Mouse (Mus musculus) liver, embryonic 12.5 days (tissue): Measurements from ENCODE around the gene Gm5294. TPM values are rescaled to one million over a fixed set of nuclear protein-coding genes. Genes with fewer than 3 reads are reported as not detected.

Experiments used
- ATAC-seq: fragments of 200-750 bp; cut with Nextera tagmentation; 2 replicates; pipeline ENCODE4 v1.8.0; 2017; ENCODE audit warnings: moderate number of reproducible peaks, mild to moderate bottlenecking, moderate library complexity
- H3K27ac ChIP-seq: fragments of 300-500 bp; sonication (generic); 2 replicates; pipeline ENCODE4 v1.5.1; 2016; ENCODE audit warnings: mild to moderate bottlenecking
- H3K27me3 ChIP-seq: fragments of 300-500 bp; sonication (generic); replicated peaks from 2 replicates; pipeline ENCODE4 v1.6.1; 2016; ENCODE audit warnings: mild to moderate bottlenecking, moderate library complexity
- H3K36me3 ChIP-seq: fragments of 300-500 bp; sonication (generic); 2 replicates; pipeline ENCODE4 v1.6.1; 2016; ENCODE audit warnings: mild to moderate bottlenecking, moderate library complexity
- H3K4me1 ChIP-seq: fragments of 300-500 bp; sonication (generic); 2 replicates; pipeline ENCODE4 v1.6.1; 2016
- H3K4me2 ChIP-seq: fragments of 300-500 bp; sonication (generic); 2 replicates; pipeline ENCODE4 v1.6.1; 2016; ENCODE audit warnings: mild to moderate bottlenecking, moderate library complexity
- H3K4me3 ChIP-seq: fragments of 300-500 bp; sonication (generic); 2 replicates; pipeline ENCODE4 v1.5.1; 2016; ENCODE audit warnings: mild to moderate bottlenecking, moderate library complexity
- H3K9ac ChIP-seq: fragments of 300-500 bp; sonication (generic); 2 replicates; pipeline ENCODE4 v1.6.1; 2016; ENCODE audit warnings: mild to moderate bottlenecking, moderate library complexity
- H3K9me3 ChIP-seq: fragments of 300-500 bp; sonication (generic); replicated peaks from 2 replicates; pipeline ENCODE4 v1.6.1; 2016; ENCODE audit warnings: mild to moderate bottlenecking, moderate library complexity
- WGBS: fragments of 180-500 bp; shearing (Covaris S2); methylation state at CpG from one replicate; pipeline ENCODE4 v1.1.7; 2016; ENCODE audit not compliant: insufficient replicate concordance; 5-methylcytosine and 5-hydroxymethylcytosine counted together
- polyA plus RNA-seq: library from polyadenylated mRNA; unstranded; fragments of >200 nt; fragmentation: Nextera tagmentation; extraction: Ambion mirVana; gene quantifications from 2 replicates; pipeline ENCODE4 v1.2.1, GENCODE M21; 2016

Gm5294 gene
- polyA plus RNA-seq, result not detected in 2 replicates

- peaks cover 63% of the 10 kb centered on the region for H3K27me3 ChIP-seq
- no peak within 1 kb of the TSS for H3K9ac ChIP-seq
- peak within 1 kb of the TSS; percentile 16 for H3K4me3 ChIP-seq
- 8% methylated on average over 21 of the region's 21 CpGs for WGBS
- no peaks in the 10 kb centered on the region for H3K36me3 ChIP-seq
- H3K4me2 ChIP-seq, result peak within 1 kb of the TSS; percentile 41
- no peaks in the 10 kb centered on the region for H3K9me3 ChIP-seq
- no peak for ATAC-seq
- no peaks in the 10 kb centered on the region for H3K4me1 ChIP-seq
- no peak within 1 kb of the TSS for H3K27ac ChIP-seq
These were observed at the start of gene Gm5294 for GRCm38 (mm10) chr5:138819780-138820179. Gm5294 (plus strand) TSS chr5:138820080.

GRCm38 (mm10) chr5:138775096-138775495 lies 44.8 kb upstream of the Gm5294 start:
- no peak overlapping the region for H3K4me2 ChIP-seq
- H3K27me3 ChIP-seq, result no peaks in the 10 kb centered on the region
- 73% methylated on average over 5 of the region's 5 CpGs for WGBS
- H3K9ac ChIP-seq, result no peak overlapping the region
- no peak overlapping the region for H3K27ac ChIP-seq
- no peak for ATAC-seq
- 0 out of 2 replicates have a peak, but pooled peaks cover 2% of the 10 kb centered on the region for H3K36me3 ChIP-seq
- no peak overlapping the region for H3K4me3 ChIP-seq
- H3K9me3 ChIP-seq, result no peaks in the 10 kb centered on the region
- H3K4me1 ChIP-seq, result no peaks in the 10 kb centered on the region

- no peak overlapping the region for H3K9ac ChIP-seq
- H3K27me3 ChIP-seq, result no peaks in the 10 kb centered on the region
- no peak overlapping the region for H3K27ac ChIP-seq
- WGBS, result 33% methylated on average over 1 of the region's 1 CpGs
- no peak overlapping the region for H3K4me3 ChIP-seq
- H3K9me3 ChIP-seq, result no peaks in the 10 kb centered on the region
- H3K36me3 ChIP-seq, result 0 out of 2 replicates have a peak, but pooled peaks cover under 1% of the 10 kb centered on the region
- H3K4me2 ChIP-seq, result no peak overlapping the region
- peak; percentile 49; the same call in 1 of the 2 replicates for ATAC-seq
- no peaks in the 10 kb centered on the region for H3K4me1 ChIP-seq
These were observed 43.5 kb upstream of the Gm5294 start for GRCm38 (mm10) chr5:138776346-138776745.

- no peak for ATAC-seq
- Histone ChIP-seq H3K27me3 (no peaks in the 10 kb centered on the region), H3K27ac (no peak overlapping the region)
These were observed 41.0 kb upstream of the Gm5294 start for GRCm38 (mm10) chr5:138778731-138779463.

GRCm38 (mm10) chr5:138779655-138780054 lies 40.2 kb upstream of the Gm5294 start:
- Histone ChIP-seq H3K9me3 (no peaks in the 10 kb centered on the region), H3K27ac (no peak overlapping the region), H3K4me1 (no peaks in the 10 kb centered on the region), H3K4me2 (no peak overlapping the region), H3K36me3 (no peaks in the 10 kb centered on the region), H3K4me3 (no peak overlapping the region), H3K9ac (no peak overlapping the region), H3K27me3 (no peaks in the 10 kb centered on the region)
- no peak for ATAC-seq
- WGBS, result 68% methylated on average over 3 of the region's 3 CpGs

More at GRCm38 (mm10) chr5:138778731-138779463, 41.0 kb upstream of the Gm5294 start:
- Histone ChIP-seq H3K4me1 (no peaks in the 10 kb centered on the region), H3K9ac (no peak overlapping the region), H3K9me3 (no peaks in the 10 kb centered on the region), H3K4me2 (no peak overlapping the region), H3K36me3 (no peaks in the 10 kb centered on the region), H3K4me3 (no peak overlapping the region)
- 57% methylated on average over 9 of the region's 9 CpGs for WGBS

GRCm38 (mm10) chr5:138782697-138783096 lies 37.2 kb upstream of the Gm5294 start:
- no peaks in the 10 kb centered on the region for H3K4me1 ChIP-seq
- no peaks in the 10 kb centered on the region for H3K9me3 ChIP-seq
- H3K36me3 ChIP-seq, result no peaks in the 10 kb centered on the region
- ATAC-seq, result no peak
- no peak overlapping the region for H3K9ac ChIP-seq
- no peak overlapping the region for H3K27ac ChIP-seq
- no peak overlapping the region for H3K4me3 ChIP-seq
- no peak overlapping the region for H3K4me2 ChIP-seq
- no peaks in the 10 kb centered on the region for H3K27me3 ChIP-seq
- 76% methylated on average over 1 of the region's 1 CpGs for WGBS

- H3K9ac ChIP-seq, result no peak overlapping the region
- H3K36me3 ChIP-seq, result no peaks in the 10 kb centered on the region
- no peaks in the 10 kb centered on the region for H3K27me3 ChIP-seq
- no peaks in the 10 kb centered on the region for H3K9me3 ChIP-seq
- no peak overlapping the region for H3K27ac ChIP-seq
- H3K4me3 ChIP-seq, result no peak overlapping the region
- no peak overlapping the region for H3K4me2 ChIP-seq
- ATAC-seq, result no peak
- no peaks in the 10 kb centered on the region for H3K4me1 ChIP-seq
- 55% methylated on average over 8 of the region's 8 CpGs for WGBS
These were observed 36.7 kb upstream of the Gm5294 start for GRCm38 (mm10) chr5:138783181-138783580.

GRCm38 (mm10) chr5:138785986-138786515 lies 33.8 kb upstream of the Gm5294 start:
- 70% methylated on average over 3 of the region's 3 CpGs for WGBS
- ATAC-seq, result no peak
- Histone ChIP-seq H3K9me3 (no peaks in the 10 kb centered on the region), H3K4me1 (no peaks in the 10 kb centered on the region), H3K9ac (no peak overlapping the region), H3K27me3 (no peaks in the 10 kb centered on the region), H3K27ac (no peak overlapping the region), H3K36me3 (no peaks in the 10 kb centered on the region), H3K4me3 (no peak overlapping the region), H3K4me2 (no peak overlapping the region)

- H3K4me2 ChIP-seq, result no peak overlapping the region
- H3K36me3 ChIP-seq, result no peaks in the 10 kb centered on the region
- H3K9me3 ChIP-seq, result no peaks in the 10 kb centered on the region
- 55% methylated on average over 7 of the region's 7 CpGs for WGBS
- H3K4me1 ChIP-seq, result no peaks in the 10 kb centered on the region
- no peak overlapping the region for H3K9ac ChIP-seq
- no peak overlapping the region for H3K4me3 ChIP-seq
- H3K27ac ChIP-seq, result no peak overlapping the region
- no peaks in the 10 kb centered on the region for H3K27me3 ChIP-seq
- ATAC-seq, result no peak
These were observed 32.2 kb upstream of the Gm5294 start for GRCm38 (mm10) chr5:138787648-138788047.

- Histone ChIP-seq H3K27me3 (no peaks in the 10 kb centered on the region), H3K4me2 (no peak overlapping the region), H3K4me3 (no peak overlapping the region), H3K4me1 (no peaks in the 10 kb centered on the region), H3K9me3 (no peaks in the 10 kb centered on the region), H3K36me3 (no peaks in the 10 kb centered on the region; the same call in 1 of the 2 replicates), H3K9ac (no peak overlapping the region), H3K27ac (no peak overlapping the region)
- ATAC-seq, result no peak
- WGBS, result 50% methylated on average over 11 of the region's 11 CpGs
These were observed 31.2 kb upstream of the Gm5294 start for GRCm38 (mm10) chr5:138788481-138789211.

GRCm38 (mm10) chr5:138790954-138791480 lies 28.9 kb upstream of the Gm5294 start:
- no peaks in the 10 kb centered on the region for H3K9me3 ChIP-seq
- H3K36me3 ChIP-seq, result peaks cover 4% of the 10 kb centered on the region
- no peak overlapping the region for H3K4me3 ChIP-seq
- WGBS, result 73% methylated on average over 11 of the region's 11 CpGs
- no peak for ATAC-seq
- no peaks in the 10 kb centered on the region for H3K4me1 ChIP-seq
- H3K4me2 ChIP-seq, result no peak overlapping the region
- H3K27ac ChIP-seq, result no peak overlapping the region
- H3K27me3 ChIP-seq, result no peaks in the 10 kb centered on the region
- no peak overlapping the region for H3K9ac ChIP-seq

- WGBS, result 50% methylated on average over 7 of the region's 7 CpGs
These were observed 18.2 kb upstream of the Gm5294 start for GRCm38 (mm10) chr5:138801588-138802116.

More at GRCm38 (mm10) chr5:138801588-138802116, 18.2 kb upstream of the Gm5294 start:
- ATAC-seq, result no peak
- H3K36me3 ChIP-seq, result 0 out of 2 replicates have a peak, but pooled peaks cover 3% of the 10 kb centered on the region
- H3K4me3 ChIP-seq, result no peak overlapping the region
- H3K9me3 ChIP-seq, result no peaks in the 10 kb centered on the region
- no peak overlapping the region for H3K27ac ChIP-seq
- H3K9ac ChIP-seq, result no peak overlapping the region
- no peaks in the 10 kb centered on the region for H3K27me3 ChIP-seq
- no peaks in the 10 kb centered on the region for H3K4me1 ChIP-seq
- H3K4me2 ChIP-seq, result no peak overlapping the region
